Mouse (Mus musculus): ENCODE data around the gene Unc13b. TPM values are rescaled to one million over a fixed set of nuclear protein-coding genes. Genes with fewer than 3 reads are reported as not detected.

Unc13b gene
- polyA plus RNA-seq, 1 experiment from 2014 or later: 15.1 TPM

DNA sequence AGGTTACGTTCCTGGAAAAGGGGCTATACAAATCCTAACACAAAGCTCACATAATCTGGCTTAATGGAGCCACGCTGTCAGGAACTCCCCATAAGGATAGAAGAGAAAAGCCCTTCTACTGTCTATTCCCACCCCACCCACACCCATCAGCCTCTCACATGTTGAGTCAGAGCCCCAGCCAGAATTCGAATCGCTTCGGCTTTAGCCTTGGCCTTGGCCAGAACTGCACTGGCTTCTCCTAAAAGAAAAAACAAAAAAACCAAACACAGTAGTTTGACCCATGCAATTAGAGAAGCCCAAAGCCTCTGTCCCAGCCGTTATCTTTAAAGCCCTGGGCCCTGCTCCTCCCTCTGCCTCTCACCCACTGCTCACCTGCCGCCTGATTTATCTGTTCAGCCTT lies 29.6 kb upstream of the Unc13b start:
- Histone ChIP-seq H3K27ac (no peak overlapping the region), H3K36me3 (ENCODE audit: poor library complexity, severe bottlenecking) (peaks cover 46% of the 10 kb centered on the region), H3K4me2 (no peak overlapping the region), H3K9ac (no peak overlapping the region), H3K9me3 (replicated peaks) (no peaks in the 10 kb centered on the region), H3K4me1 (peaks cover 37% of the 10 kb centered on the region), H3K4me3 (no peak overlapping the region), H3K27me3 (no peaks in the 10 kb centered on the region)
- no peak for ATAC-seq
- 94% methylated on average over 7 of the region's 7 CpGs for WGBS

DNA sequence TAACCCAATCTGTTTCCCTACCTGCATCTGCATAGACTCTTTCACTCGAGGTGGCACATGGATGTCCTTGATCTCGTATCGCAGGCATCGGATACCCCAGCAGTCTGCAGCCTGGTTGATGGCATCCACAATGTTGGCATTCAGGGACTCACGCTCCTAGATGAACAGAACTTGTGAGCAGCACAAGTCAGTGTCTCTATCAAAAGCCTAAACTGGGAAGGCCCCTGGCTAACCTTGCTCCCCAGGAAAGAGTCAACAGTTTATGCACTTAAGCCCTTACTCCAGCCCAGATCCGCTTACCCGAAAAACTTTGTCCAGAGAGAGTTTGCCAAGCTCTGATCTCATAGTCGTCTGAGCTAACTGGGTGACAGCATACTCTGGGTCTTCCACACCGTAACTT lies 29.0 kb upstream of the Unc13b start:
- Histone ChIP-seq H3K4me3 (peak overlapping the region; percentile 73; the same call in 1 of the 2 replicates), H3K9ac (peak overlapping the region; percentile 91; the same call in 1 of the 2 replicates), H3K27ac (no peak overlapping the region), H3K27me3 (no peaks in the 10 kb centered on the region), H3K4me2 (peak overlapping the region; percentile 89; the same call in 1 of the 2 replicates), H3K4me1 (peaks cover 30% of the 10 kb centered on the region), H3K36me3 (ENCODE audit: poor library complexity, severe bottlenecking) (peaks cover 53% of the 10 kb centered on the region), H3K9me3 (replicated peaks) (no peaks in the 10 kb centered on the region)
- WGBS: 96% methylated on average over 9 of the region's 9 CpGs
- ATAC-seq: no peak

DNA sequence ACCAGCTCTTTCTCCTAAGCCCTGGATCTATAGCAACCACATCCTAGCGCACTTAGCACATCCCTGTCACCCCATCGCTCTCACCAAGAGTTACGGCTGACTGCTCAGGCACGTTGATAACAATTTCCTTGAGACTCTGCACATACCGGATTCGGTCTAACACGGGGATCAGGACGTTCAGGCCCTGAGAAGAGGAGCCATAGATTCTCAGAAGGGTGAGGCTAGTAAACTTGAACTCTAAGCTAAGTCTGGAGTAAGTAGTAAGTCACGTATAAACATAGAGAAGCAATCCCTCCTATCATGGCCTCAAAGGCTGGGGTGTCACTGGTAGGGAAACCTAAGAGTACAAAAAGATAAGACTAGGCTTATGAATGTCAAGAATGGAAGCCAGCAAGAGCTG lies 28.4 kb upstream of the Unc13b start:
- 84% methylated on average over 9 of the region's 9 CpGs for WGBS
- Histone ChIP-seq H3K4me2 (peak overlapping the region; percentile 89), H3K27me3 (no peaks in the 10 kb centered on the region), H3K4me3 (peak overlapping the region; percentile 73), H3K36me3 (ENCODE audit: poor library complexity, severe bottlenecking) (peaks cover 59% of the 10 kb centered on the region), H3K9ac (peak overlapping the region; percentile 91), H3K27ac (peak overlapping the region; percentile 92; the same call in 1 of the 2 replicates), H3K9me3 (replicated peaks) (no peaks in the 10 kb centered on the region), H3K4me1 (peaks cover 24% of the 10 kb centered on the region)
- no peak for ATAC-seq

DNA sequence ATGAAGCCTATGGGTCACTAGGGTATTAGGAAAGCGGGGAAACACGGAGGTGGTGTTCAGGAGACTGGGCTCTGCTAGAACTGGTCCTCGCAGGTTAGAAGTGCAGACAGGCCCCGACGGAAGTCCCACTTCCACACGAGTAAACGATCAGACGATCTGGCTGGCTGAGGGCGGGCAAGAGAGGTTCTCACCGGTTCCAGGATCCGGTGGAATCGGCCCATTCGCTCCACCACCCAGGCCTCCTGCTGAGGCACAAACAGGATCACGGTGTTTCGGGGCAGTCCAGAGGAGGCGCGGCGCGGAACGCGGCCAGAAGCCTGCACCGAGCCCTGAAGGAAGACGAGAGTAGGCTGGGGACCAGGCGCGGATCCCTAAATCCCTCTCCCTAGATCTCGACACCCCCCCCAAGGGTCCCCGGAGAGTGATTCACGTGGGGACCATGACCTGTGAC lies 27.9 kb upstream of the Unc13b start:
- peak overlapping the region; percentile 91 for H3K9ac ChIP-seq
- peak overlapping the region; percentile 92 for H3K27ac ChIP-seq
- no peaks in the 10 kb centered on the region for H3K9me3 ChIP-seq (replicated peaks)
- H3K4me1 ChIP-seq: peaks cover 24% of the 10 kb centered on the region
- 2% methylated on average over 28 of the region's 28 CpGs for WGBS
- H3K4me3 ChIP-seq: peak overlapping the region; percentile 73
- peaks cover 63% of the 10 kb centered on the region for H3K36me3 ChIP-seq (ENCODE audit: poor library complexity, severe bottlenecking)
- no peaks in the 10 kb centered on the region for H3K27me3 ChIP-seq
- H3K4me2 ChIP-seq: peak overlapping the region; percentile 89
- peak; percentile 57; the same call in 1 of the 2 replicates for ATAC-seq

DNA sequence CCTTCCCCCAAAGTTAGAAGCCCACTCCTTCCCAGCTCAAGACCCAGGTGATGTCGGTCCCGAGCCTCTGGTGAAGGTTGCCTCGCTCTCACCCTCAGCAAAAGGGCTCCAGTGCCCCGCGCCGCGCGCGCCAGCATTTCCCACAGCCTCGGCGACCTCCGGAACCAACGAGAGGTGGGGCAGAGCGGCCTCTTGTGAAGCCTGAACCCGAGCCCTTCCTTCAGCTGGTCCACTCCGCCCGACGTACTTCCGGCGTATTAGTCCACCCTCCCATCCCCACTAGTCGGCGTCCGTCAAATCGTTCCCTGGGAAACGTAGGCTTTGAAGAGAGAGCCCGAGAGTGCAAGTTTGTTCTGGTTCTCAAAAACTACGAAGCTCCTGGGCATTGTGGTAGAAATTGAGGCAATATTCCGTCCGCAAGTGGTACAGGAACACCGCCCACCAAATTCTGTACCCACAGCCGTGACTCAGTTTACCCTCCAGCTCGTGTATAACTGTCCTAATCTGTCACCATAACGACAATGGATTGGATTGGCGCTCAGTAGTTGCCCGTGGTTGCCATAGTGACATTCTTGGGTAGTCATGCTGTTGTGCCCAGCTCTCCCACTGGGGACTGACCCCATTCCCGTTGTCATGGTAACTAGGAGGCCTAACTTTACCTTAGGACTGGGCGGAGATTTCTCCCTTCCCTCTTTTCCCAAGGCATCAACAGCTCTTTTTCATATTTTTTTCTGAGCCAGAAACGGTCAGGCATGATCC lies 27.3 kb upstream of the Unc13b start, which contains the start of gene Stoml2:
Stoml2 (minus strand) TSS at position 474 of the 759 bp plus-strand sequence.
- Histone ChIP-seq H3K9ac (peak within 1 kb of the TSS; percentile 91), H3K4me2 (peak within 1 kb of the TSS; percentile 89), H3K4me3 (peak within 1 kb of the TSS; percentile 73), H3K9me3 (replicated peaks) (no peaks in the 10 kb centered on the region), H3K27ac (peak within 1 kb of the TSS; percentile 92), H3K27me3 (no peaks in the 10 kb centered on the region), H3K4me1 (peaks cover 24% of the 10 kb centered on the region), H3K36me3 (ENCODE audit: poor library complexity, severe bottlenecking) (peaks cover 69% of the 10 kb centered on the region)
- WGBS: 0% methylated on average over 38 of the region's 38 CpGs
- ATAC-seq: peak; percentile 97

DNA sequence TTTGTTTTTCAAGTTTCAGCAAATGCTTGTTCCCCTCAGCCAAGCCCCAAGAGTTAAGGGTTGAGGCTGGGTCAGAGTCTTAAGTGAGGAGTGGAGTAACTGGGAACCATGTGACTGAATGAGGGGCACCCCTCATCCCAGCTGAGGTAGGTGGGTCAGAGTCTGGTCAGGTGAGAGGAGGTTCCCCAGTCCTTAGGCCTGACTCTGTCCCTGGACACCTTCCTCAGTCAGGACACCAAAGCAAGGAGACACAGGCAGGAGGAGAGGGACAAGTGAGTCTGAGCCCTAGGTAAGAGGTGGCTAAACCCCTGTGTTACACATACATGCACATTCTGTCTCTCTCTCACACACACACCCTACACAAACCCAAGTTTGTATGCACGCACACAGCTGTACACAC lies 26.3 kb upstream of the Unc13b start:
- no peaks in the 10 kb centered on the region for H3K9me3 ChIP-seq (replicated peaks)
- peak overlapping the region; percentile 92 for H3K27ac ChIP-seq
- ATAC-seq: no peak
- H3K36me3 ChIP-seq (ENCODE audit: poor library complexity, severe bottlenecking): peaks cover 68% of the 10 kb centered on the region
- H3K4me3 ChIP-seq: no peak overlapping the region
- peaks cover 28% of the 10 kb centered on the region for H3K4me1 ChIP-seq
- WGBS: 92% methylated on average over 1 of the region's 1 CpGs
- H3K4me2 ChIP-seq: no peak overlapping the region
- H3K9ac ChIP-seq: no peak overlapping the region; the same call in 1 of the 2 replicates
- no peaks in the 10 kb centered on the region for H3K27me3 ChIP-seq

DNA sequence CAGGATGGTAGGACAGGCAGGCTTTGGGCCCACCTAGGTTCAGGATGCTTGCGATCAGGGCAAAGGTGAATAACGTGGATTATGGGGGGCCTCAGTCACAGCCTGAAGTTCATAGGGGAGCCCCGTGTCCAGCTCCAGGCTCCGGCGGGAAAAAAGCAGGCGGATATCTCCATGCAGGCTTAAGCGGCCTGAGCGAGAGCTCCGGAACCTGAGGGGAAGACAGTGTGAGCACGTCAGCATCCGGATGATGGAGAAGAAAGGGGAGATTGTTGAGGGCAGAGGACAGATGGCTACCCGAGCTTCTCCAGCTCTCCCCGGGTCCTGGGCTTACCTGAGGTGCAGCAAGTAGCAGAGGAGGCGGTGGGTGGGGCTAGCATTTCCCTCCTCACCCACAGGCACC lies 25.3 kb upstream of the Unc13b start:
- H3K4me3 ChIP-seq: no peak overlapping the region
- peaks cover 38% of the 10 kb centered on the region for H3K4me1 ChIP-seq
- 88% methylated on average over 14 of the region's 14 CpGs for WGBS
- H3K4me2 ChIP-seq: no peak overlapping the region
- H3K27ac ChIP-seq: no peak overlapping the region
- H3K9ac ChIP-seq: no peak overlapping the region
- no peak for ATAC-seq
- H3K27me3 ChIP-seq: no peaks in the 10 kb centered on the region
- H3K36me3 ChIP-seq (ENCODE audit: poor library complexity, severe bottlenecking): peaks cover 58% of the 10 kb centered on the region
- no peaks in the 10 kb centered on the region for H3K9me3 ChIP-seq (replicated peaks)

DNA sequence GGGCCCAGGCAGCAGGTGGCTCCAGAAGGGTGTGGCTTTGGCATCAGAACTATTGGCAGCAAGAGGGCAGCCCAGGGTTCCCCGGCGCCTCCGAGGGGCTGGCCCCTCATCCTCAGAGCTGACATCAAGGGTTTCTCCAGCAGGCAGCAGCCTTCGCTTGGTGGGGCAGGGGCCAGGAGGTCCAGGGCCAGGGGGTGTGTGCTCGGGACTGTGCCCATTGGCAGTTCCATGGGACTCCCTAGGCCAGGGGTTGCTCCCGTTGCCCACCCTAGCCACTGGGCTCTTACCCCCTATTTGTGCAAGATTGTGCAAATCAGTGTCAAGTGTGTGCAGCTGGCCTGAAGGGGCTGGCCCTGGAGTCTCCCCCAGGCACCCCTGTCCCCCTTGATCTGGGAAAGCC lies 22.9 kb upstream of the Unc13b start:
- H3K36me3 ChIP-seq (ENCODE audit: poor library complexity, severe bottlenecking): peaks cover 44% of the 10 kb centered on the region
- 84% methylated on average over 6 of the region's 6 CpGs for WGBS
- ATAC-seq: no peak

DNA sequence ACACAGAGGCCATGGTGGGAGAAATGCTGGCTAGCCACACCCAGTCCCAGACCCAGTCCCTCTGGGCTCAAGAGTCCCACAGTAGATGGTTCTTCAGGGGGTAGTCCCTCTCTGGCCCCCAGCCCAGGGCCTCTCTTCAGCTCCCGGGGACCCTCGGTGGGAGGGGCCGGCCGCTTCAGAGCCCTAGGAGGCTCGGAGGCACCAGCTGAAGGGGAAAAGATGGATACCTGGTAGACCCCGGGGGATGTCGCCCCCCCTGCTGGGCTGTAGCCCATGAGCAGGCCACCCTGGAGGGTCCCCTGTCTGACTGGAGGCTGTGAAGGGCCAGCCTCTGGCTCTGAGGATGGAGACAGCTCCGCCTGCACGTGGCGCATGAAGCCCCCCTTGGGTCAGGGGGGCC lies 22.4 kb upstream of the Unc13b start:
- H3K27me3 ChIP-seq: no peaks in the 10 kb centered on the region
- H3K27ac ChIP-seq: no peak overlapping the region
- H3K9ac ChIP-seq: no peak overlapping the region
- H3K9me3 ChIP-seq (replicated peaks): no peaks in the 10 kb centered on the region
- H3K4me1 ChIP-seq: peaks cover 45% of the 10 kb centered on the region
- WGBS: 84% methylated on average over 10 of the region's 10 CpGs
- H3K4me2 ChIP-seq: no peak overlapping the region
- no peak overlapping the region for H3K4me3 ChIP-seq
- ATAC-seq: no peak
- H3K36me3 ChIP-seq (ENCODE audit: poor library complexity, severe bottlenecking): peaks cover 44% of the 10 kb centered on the region

More for the DNA sequence above, 22.9 kb upstream of the Unc13b start:
- no peak overlapping the region for H3K4me3 ChIP-seq
- no peaks in the 10 kb centered on the region for H3K27me3 ChIP-seq
- H3K27ac ChIP-seq: no peak overlapping the region
- no peak overlapping the region for H3K9ac ChIP-seq
- H3K4me2 ChIP-seq: no peak overlapping the region
- H3K9me3 ChIP-seq (replicated peaks): no peaks in the 10 kb centered on the region
- peaks cover 43% of the 10 kb centered on the region for H3K4me1 ChIP-seq

DNA sequence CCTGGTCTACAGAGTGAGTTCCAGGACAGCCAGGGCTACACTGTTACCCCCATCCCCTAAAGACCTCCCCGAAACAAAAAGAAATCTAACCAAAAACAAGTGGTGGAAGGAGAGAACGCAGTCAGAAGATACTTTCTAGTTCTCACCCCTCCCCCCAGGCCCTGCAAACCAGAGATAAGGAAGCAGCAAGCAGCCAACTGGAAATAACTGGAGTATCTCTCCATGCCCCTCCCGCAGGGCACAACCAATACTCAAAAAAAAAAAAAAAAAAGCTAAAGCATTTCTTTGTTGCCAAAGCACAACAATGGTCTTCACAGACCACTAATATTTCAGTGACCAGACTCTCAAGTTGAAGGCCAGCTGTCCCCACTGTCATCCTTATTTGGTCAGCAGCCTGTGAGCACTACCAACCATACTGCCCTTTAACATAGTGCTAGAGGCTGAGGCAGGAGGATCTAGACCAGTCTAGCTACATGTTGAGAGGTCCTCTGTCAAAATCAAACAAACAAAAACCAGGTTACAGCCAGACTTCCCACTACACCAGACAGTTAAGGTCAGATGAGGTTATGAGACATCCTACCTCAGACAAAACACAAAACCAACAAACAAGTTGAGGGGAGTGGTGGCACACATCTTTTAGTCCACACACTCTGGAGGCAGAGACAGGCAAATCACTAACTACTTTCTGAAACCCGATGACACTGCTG lies 20.7 kb upstream of the Unc13b start:
- H3K9me3 ChIP-seq (replicated peaks): no peaks in the 10 kb centered on the region
- H3K4me1 ChIP-seq: peaks cover 34% of the 10 kb centered on the region
- peaks cover 44% of the 10 kb centered on the region for H3K36me3 ChIP-seq (ENCODE audit: poor library complexity, severe bottlenecking)
- no peaks in the 10 kb centered on the region for H3K27me3 ChIP-seq
- H3K27ac ChIP-seq: no peak overlapping the region
- WGBS: 83% methylated on average over 4 of the region's 4 CpGs
- H3K4me3 ChIP-seq: no peak overlapping the region
- no peak for ATAC-seq
- no peak overlapping the region for H3K9ac ChIP-seq
- H3K4me2 ChIP-seq: peak overlapping the region; percentile 74; the same call in 1 of the 2 replicates

DNA sequence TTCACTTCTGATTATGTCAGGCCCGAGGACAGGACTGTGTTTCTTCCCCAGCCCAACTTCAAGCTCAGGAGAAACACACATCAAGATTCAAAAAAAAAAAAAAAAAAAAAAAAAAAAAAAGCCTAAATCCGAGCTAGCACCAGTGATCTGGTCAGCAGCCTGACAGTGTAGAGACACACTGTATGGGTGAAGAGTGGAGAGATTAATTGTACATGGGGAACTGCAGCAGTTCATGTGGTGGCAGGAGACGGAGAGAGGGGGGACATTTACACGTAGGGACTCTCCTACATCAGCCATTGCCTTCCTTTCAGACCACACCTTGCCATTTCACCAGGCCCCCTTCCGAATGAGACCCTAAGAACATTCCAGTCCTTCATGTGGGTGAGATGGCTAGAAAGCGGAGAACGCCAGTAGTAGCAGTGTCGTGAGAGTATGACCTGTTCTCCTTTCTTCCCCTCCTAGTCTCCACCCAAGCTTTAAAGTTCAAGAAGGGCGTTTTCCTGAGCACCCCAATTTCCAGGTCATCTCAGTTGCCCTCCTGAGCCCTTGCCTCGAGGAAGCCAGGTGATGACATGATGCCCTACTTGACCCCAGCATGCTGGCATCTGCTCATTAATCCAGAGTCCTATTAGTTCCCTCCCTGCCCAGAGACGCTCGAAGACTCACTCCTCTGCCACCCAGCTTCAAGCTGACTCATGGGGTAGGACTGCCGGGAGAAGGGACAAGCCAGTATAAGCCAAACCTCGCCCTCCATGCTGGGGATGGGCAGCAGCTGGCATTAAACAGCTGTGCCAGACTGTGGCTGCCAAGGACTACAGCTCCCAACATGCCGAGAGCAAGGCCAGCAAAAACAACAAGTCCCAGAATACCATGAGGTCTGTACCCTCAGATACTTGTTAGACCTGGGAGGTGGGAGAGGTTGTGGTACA lies 19.9 kb upstream of the Unc13b start:
- H3K27ac ChIP-seq: no peak overlapping the region
- peaks cover 35% of the 10 kb centered on the region for H3K36me3 ChIP-seq (ENCODE audit: poor library complexity, severe bottlenecking)
- H3K9ac ChIP-seq: peak overlapping the region; percentile 86
- H3K27me3 ChIP-seq: no peaks in the 10 kb centered on the region
- peaks cover 43% of the 10 kb centered on the region for H3K4me1 ChIP-seq
- no peaks in the 10 kb centered on the region for H3K9me3 ChIP-seq (replicated peaks)
- peak overlapping the region; percentile 72 for H3K4me3 ChIP-seq
- ATAC-seq: no peak
- WGBS: 59% methylated on average over 15 of the region's 15 CpGs
- H3K4me2 ChIP-seq: peak overlapping the region; percentile 74

Data from forebrain, embryonic 13.5 days (tissue).